Mouse (Mus musculus) MN1 (cell line): ENCODE measurements at regions not wholly inside any gene's neighbourhood (a gene's known extent, or its start where the extent isn't known, plus 50 kb on each side); places are given as distances from the start of the nearest gene placed in this dataset.

Experiments used
- DNase-seq: peaks from one replicate; pipeline ENCODE4 v3.0.0-alpha.2; 2016; ENCODE audit warnings: low spot score

GRCm38 (mm10) chr1:72038518-72038917, 173.6 kb downstream of the Mreg start:
- DNase-seq: no peak

- no peak for DNase-seq
Measured at GRCm38 (mm10) chr1:72036600-72036999, 175.5 kb downstream of the Mreg start.

- peak; percentile 33 for DNase-seq
Measured at GRCm38 (mm10) chr1:72036141-72036540, 176.0 kb downstream of the Mreg start.

- DNase-seq: no peak
Measured at GRCm38 (mm10) chr1:72033941-72034340, 178.2 kb downstream of the Mreg start.

GRCm38 (mm10) chr1:72032214-72032613, 179.9 kb downstream of the Mreg start:
- DNase-seq: no peak

GRCm38 (mm10) chr1:72030763-72031405, 181.2 kb downstream of the Mreg start:
- DNase-seq: no peak

GRCm38 (mm10) chr1:72029625-72030024, 182.5 kb downstream of the Mreg start:
- no peak for DNase-seq

- no peak for DNase-seq
Measured at GRCm38 (mm10) chr1:72026861-72027260, 185.2 kb downstream of the Mreg start.

- no peak for DNase-seq
Measured at GRCm38 (mm10) chr1:72022631-72023030, 189.5 kb downstream of the Mreg start.

GRCm38 (mm10) chr1:72018479-72019222, 193.5 kb downstream of the Mreg start:
- DNase-seq: no peak

- DNase-seq: no peak
Measured at GRCm38 (mm10) chr1:72017814-72018478, 194.2 kb downstream of the Mreg start.

- DNase-seq: no peak
Measured at GRCm38 (mm10) chr1:72015471-72015870, 196.6 kb downstream of the Mreg start.

- DNase-seq: no peak
Measured at GRCm38 (mm10) chr1:72014580-72014979, 197.5 kb downstream of the Mreg start.

GRCm38 (mm10) chr1:72013863-72014262, 198.2 kb downstream of the Mreg start:
- DNase-seq: no peak

GRCm38 (mm10) chr1:72012710-72013109, 199.4 kb downstream of the Mreg start:
- DNase-seq: no peak

GRCm38 (mm10) chr1:72009270-72009928, 202.7 kb downstream of the Mreg start:
- DNase-seq: no peak

- no peak for DNase-seq
Measured at GRCm38 (mm10) chr1:72006696-72007291, 205.3 kb downstream of the Mreg start.

GRCm38 (mm10) chr1:72005956-72006355, 206.2 kb downstream of the Mreg start:
- no peak for DNase-seq

- DNase-seq: no peak
Measured at GRCm38 (mm10) chr1:72005550-72005949, 206.6 kb downstream of the Mreg start.

- DNase-seq: no peak
Measured at GRCm38 (mm10) chr1:72003424-72004278, 208.5 kb downstream of the Mreg start.

GRCm38 (mm10) chr1:72002471-72003116, 209.5 kb downstream of the Mreg start:
- DNase-seq: peak; percentile 65
